Mouse (Mus musculus): ENCODE results near the gene Neu2.

GRCm38 (mm10) chr1:87493542-87493941 is 16.1 kb upstream of the Neu2 start:
- TF ChIP-seq POLR2A (IDR thresholded peaks at IDR 0.05; ENCODE audit: borderline replicate concordance, control insufficient read depth, low read depth, low read length) (no peak), CTCF (IDR thresholded peaks at IDR 0.05; ENCODE audit: control insufficient read depth, insufficient read depth, low read length) (no peak)
